Mouse (Mus musculus) stomach, adult 2 months (tissue): ENCODE data around the gene Nol12. TPM values are rescaled to one million over a fixed set of nuclear protein-coding genes. Genes with fewer than 3 reads are reported as not detected.

Source experiments
- polyA plus RNA-seq: library from polyadenylated mRNA; depleted of rRNA; stranded (reverse); fragments of >200 nt; gene quantifications from 2 replicates; pipeline ENCODE4 v1.2.3, GENCODE M21; 2012; rRNA removed

Nol12 gene
- polyA plus RNA-seq, result 8.0 and 11.5 TPM in 2 replicates

GRCm38 (mm10) chr15:78934784-78935320 lies at the start of gene Nol12:
Gene Nol12 (plus strand): TSS chr15:78934933.

GRCm38 (mm10) chr15:78899409-78899739 lies 35.4 kb upstream of the Nol12 start, which contains the start of gene Gm49510:
Gene Gm49510 (plus strand): TSS chr15:78899667.

GRCm38 (mm10) chr15:78899740-78900584 lies 34.8 kb upstream of the Nol12 start, which contains the start of gene Sh3bp1:
Gene Sh3bp1 (plus strand): TSS chr15:78899768.

DNA sequence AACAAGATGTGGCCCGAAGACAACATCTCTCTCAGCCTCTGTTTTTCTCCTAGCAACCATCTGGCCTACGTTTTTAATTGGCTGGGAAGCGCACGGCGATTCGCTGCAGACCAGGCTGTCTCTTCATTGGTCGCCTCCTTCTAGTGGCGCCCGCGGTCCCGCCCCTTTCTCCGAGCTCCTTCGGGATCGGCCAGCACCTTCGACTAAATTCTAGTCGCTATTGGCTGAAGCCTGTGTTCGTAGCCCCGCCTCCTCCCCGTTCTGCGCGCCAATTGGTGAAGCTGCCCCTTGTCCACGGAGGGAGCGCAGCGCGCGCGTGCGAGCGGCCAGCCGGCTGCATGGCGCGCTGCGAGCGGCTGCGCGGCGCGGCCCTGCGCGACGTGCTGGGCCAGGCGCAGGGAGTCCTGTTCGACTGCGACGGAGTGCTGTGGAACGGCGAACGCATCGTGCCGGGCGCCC lies 21.1 kb upstream of the Nol12 start, which contains the start of gene Pdxp:
Gene Pdxp, plus strand, starts transcription at position 288 of the 459 bp plus-strand sequence.

GRCm38 (mm10) chr15:78926021-78926919 lies 8.5 kb upstream of the Nol12 start, which contains the start of gene Lgals1:
Gene Lgals1 (plus strand): TSS chr15:78926725.

GRCm38 (mm10) chr15:78947657-78948056 lies 12.9 kb downstream of the Nol12 start, which contains the start of gene Triobp:
Gene Triobp (plus strand): TSS chr15:78947724.

Other genes with a start within 250 kb of the Nol12 start
- gene Elfn2, start 216.2 kb upstream of the Nol12 start, polyA plus RNA-seq, result 0.09 and 0.11 TPM in 2 replicates
- 4.8 and 6.4 TPM in 2 replicates for gene Mfng, start 161.5 kb upstream of the Nol12 start, polyA plus RNA-seq
- gene Card10, start 131.9 kb upstream of the Nol12 start, polyA plus RNA-seq, result 17.4 and 21.5 TPM in 2 replicates
- gene Cdc42ep1, start 92.3 kb upstream of the Nol12 start, polyA plus RNA-seq, result 95.3 and 99.7 TPM in 2 replicates
- gene Lgals2, start 79.4 kb upstream of the Nol12 start, polyA plus RNA-seq, result 1,065 and 1,817 TPM in 2 replicates
- 70.1 and 87.7 TPM in 2 replicates for gene Gga1, start 57.7 kb upstream of the Nol12 start, polyA plus RNA-seq
- 0.04 and 0.13 TPM in 2 replicates for gene Gm49510, start 35.3 kb upstream of the Nol12 start, polyA plus RNA-seq
- 84.9 and 94.6 TPM in 2 replicates for gene Sh3bp1, start 35.2 kb upstream of the Nol12 start, polyA plus RNA-seq
- 4.0 and 6.7 TPM in 2 replicates for gene Pdxp, start 21.0 kb upstream of the Nol12 start, polyA plus RNA-seq
- 167 and 196 TPM in 2 replicates for gene Lgals1, start 8.2 kb upstream of the Nol12 start, polyA plus RNA-seq
- 33.4 and 42.2 TPM in 2 replicates for gene Triobp, start 12.8 kb downstream of the Nol12 start, polyA plus RNA-seq
- 63.2 and 88.2 TPM in 2 replicates for gene H1f0, start 93.5 kb downstream of the Nol12 start, polyA plus RNA-seq
- gene Galr3, start 107.0 kb downstream of the Nol12 start, polyA plus RNA-seq, result 2.5 and 5.2 TPM in 2 replicates
- gene Ankrd54, start 128.0 kb downstream of the Nol12 start, polyA plus RNA-seq, result 65.3 and 91.0 TPM in 2 replicates
- gene Eif3l, start 140.2 kb downstream of the Nol12 start, polyA plus RNA-seq, result 56.8 and 56.9 TPM in 2 replicates
- 15.1 and 17.8 TPM in 2 replicates for gene Micall1, start 174.0 kb downstream of the Nol12 start, polyA plus RNA-seq
- gene Polr2f, start 206.1 kb downstream of the Nol12 start, polyA plus RNA-seq, result 39.6 and 43.3 TPM in 2 replicates
- 1.8 and 2.7 TPM in 2 replicates for gene 1700088E04Rik, start 206.3 kb downstream of the Nol12 start, polyA plus RNA-seq
- 3.5 and 5.8 TPM in 2 replicates for gene Sox10, start 230.3 kb downstream of the Nol12 start, polyA plus RNA-seq